Mouse (Mus musculus) megakaryocyte, embryonic 14.5 days (primary cell): Measurements from ENCODE around the gene Tmem108.

Experiments
- FLI1 ChIP-seq: IDR thresholded peaks from 2 replicates; pipeline ENCODE4 v1.6.1; 2012; ENCODE audit warnings: low read length, inconsistent platforms, mixed read lengths
- GATA1 ChIP-seq: IDR thresholded peaks from 3 replicates; pipeline ENCODE4 v1.6.1; 2012; ENCODE audit warnings: mixed read lengths, low read length, inconsistent platforms, borderline replicate concordance

- no peak for TF ChIP-seq GATA1
- no peak for TF ChIP-seq FLI1
Observed at GRCm38 (mm10) chr9:103675721-103676480, 85.7 kb downstream of the Tmem108 start.
